Mouse (Mus musculus) CH12.LX (cell line): ENCODE measurements around the gene Cdh4. TPM values are rescaled to one million over a fixed set of nuclear protein-coding genes. Genes with fewer than 3 reads are reported as not detected.

Experiments
- DNase-seq: peaks from one replicate; pipeline ENCODE4 v3.0.0-alpha.2; 2013; ENCODE audit errors: extremely low read depth
- H3K27ac ChIP-seq: 2 replicates; pipeline ENCODE4 v1.5.1; 2012; ENCODE audit warnings: low read depth, mild to moderate bottlenecking, control low read depth, moderate library complexity; ENCODE audit not compliant: insufficient read depth
- H3K27me3 ChIP-seq: replicated peaks from 2 replicates; pipeline ENCODE3; 2012; ENCODE audit warnings: inconsistent platforms
- H3K36me3 ChIP-seq, 2 experiments: replicated peaks in 1 of 2; 2 replicates each; pipeline versions ENCODE3 to v1.6.1; 2012; ENCODE audit warnings: inconsistent platforms in 1 of 2, low read length in 1 of 2, mild to moderate bottlenecking in 1 of 2, mixed read lengths in 1 of 2, moderate library complexity in 1 of 2; ENCODE audit not compliant: control insufficient read depth in 1 of 2, insufficient read depth in 1 of 2
- H3K4me1 ChIP-seq, 2 experiments: 2 replicates each; pipeline ENCODE4 v1.6.1; 2012; ENCODE audit warnings: inconsistent platforms in 1 of 2, moderate library complexity in 1 of 2; ENCODE audit not compliant: insufficient read depth in 2 of 2, control insufficient read depth in 1 of 2
- H3K4me2 ChIP-seq: 2 replicates; pipeline ENCODE4 v1.6.1; 2012; ENCODE audit warnings: low read depth, mild to moderate bottlenecking, control low read depth; ENCODE audit not compliant: poor library complexity, insufficient read depth, severe bottlenecking
- H3K4me3 ChIP-seq, 3 experiments: fragments of 150-350 bp in 1 of 3; sonication (generic) in 1 of 3; replicated peaks in 1 of 3; 2 replicates each; pipeline versions ENCODE3 to v1.5.1; 2011 to 2012; ENCODE audit warnings: low read depth in 2 of 3, low read length in 2 of 3, mild to moderate bottlenecking in 2 of 3, moderate library complexity in 2 of 3, control low read depth in 1 of 3, improper control_type of control experiment in 1 of 3, inconsistent platforms in 1 of 3, mixed read lengths in 1 of 3; ENCODE audit not compliant: poor library complexity in 1 of 3
- H3K79me2 ChIP-seq: replicated peaks from 2 replicates; pipeline ENCODE4 v1.6.1; 2012; ENCODE audit warnings: mild to moderate bottlenecking, moderate library complexity; ENCODE audit not compliant: control insufficient read depth, poor library complexity, insufficient read depth, severe bottlenecking; ENCODE audit errors: extremely low read depth
- H3K9ac ChIP-seq: 2 replicates; pipeline ENCODE4 v1.6.1; 2012; ENCODE audit warnings: low read depth, mild to moderate bottlenecking, control low read depth, moderate library complexity; ENCODE audit not compliant: insufficient read depth
- H3K9me3 ChIP-seq: replicated peaks from 2 replicates; pipeline ENCODE3; 2012; ENCODE audit warnings: low read length, inconsistent platforms, mixed read lengths
- CHD1 ChIP-seq: IDR thresholded peaks from 2 replicates; pipeline ENCODE4 v1.6.1; 2012; ENCODE audit warnings: low read depth, low read length, improper control_type of control experiment, inconsistent platforms
- E2F4 ChIP-seq: IDR thresholded peaks from 2 replicates; pipeline ENCODE4 v1.6.1; 2011; ENCODE audit warnings: low read depth, low read length, improper control_type of control experiment; ENCODE audit not compliant: insufficient replicate concordance
- ELF1 ChIP-seq: IDR thresholded peaks from 2 replicates; pipeline ENCODE4 v1.6.1; 2014; ENCODE audit warnings: low read depth, mild to moderate bottlenecking, inconsistent platforms, low read length, improper control_type of control experiment
- EP300 ChIP-seq: IDR thresholded peaks from 2 replicates; pipeline ENCODE4 v1.6.1; 2011; ENCODE audit warnings: low read length, improper control_type of control experiment
- GABPA ChIP-seq: IDR thresholded peaks from 2 replicates; pipeline ENCODE4 v1.6.1; 2012; ENCODE audit warnings: low read depth, low read length, improper control_type of control experiment, inconsistent platforms; ENCODE audit not compliant: insufficient replicate concordance
- HCFC1 ChIP-seq: IDR thresholded peaks from 2 replicates; pipeline ENCODE4 v1.6.1; 2012; ENCODE audit warnings: low read depth, mild to moderate bottlenecking, inconsistent platforms, low read length, improper control_type of control experiment
- JUN ChIP-seq: IDR thresholded peaks from 2 replicates; pipeline ENCODE4 v1.6.1; 2011; ENCODE audit warnings: low read depth, mild to moderate bottlenecking, low read length, improper control_type of control experiment, moderate library complexity; ENCODE audit not compliant: insufficient read depth
- JUND ChIP-seq: conservative IDR thresholded peaks from 2 replicates; pipeline ENCODE4 v1.6.1; 2011; ENCODE audit warnings: low read depth, low read length, improper control_type of control experiment
- KAT2A ChIP-seq: IDR thresholded peaks from 2 replicates; pipeline ENCODE4 v1.6.1; 2012; ENCODE audit warnings: low read length, improper control_type of control experiment, inconsistent platforms; ENCODE audit not compliant: insufficient replicate concordance
- MAX ChIP-seq: IDR thresholded peaks from 2 replicates; pipeline ENCODE4 v1.6.1; 2011; ENCODE audit warnings: low read length, improper control_type of control experiment
- MAZ ChIP-seq: IDR thresholded peaks from 2 replicates; pipeline ENCODE4 v1.6.1; 2012; ENCODE audit warnings: low read depth, mild to moderate bottlenecking, inconsistent platforms, low read length, improper control_type of control experiment, moderate library complexity
- MXI1 ChIP-seq: IDR thresholded peaks from 2 replicates; pipeline ENCODE4 v1.6.1; 2011; ENCODE audit warnings: mild to moderate bottlenecking, low read depth, low read length, improper control_type of control experiment
- MYC ChIP-seq: IDR thresholded peaks from 2 replicates; pipeline ENCODE4 v1.6.1; 2011; ENCODE audit warnings: low read depth, mild to moderate bottlenecking, improper control_type of control experiment, low read length
- NELFE ChIP-seq: IDR thresholded peaks from 2 replicates; pipeline ENCODE4 v1.6.1; 2011; ENCODE audit warnings: low read depth, low read length, improper control_type of control experiment
- NRF1 ChIP-seq: IDR thresholded peaks from 2 replicates; pipeline ENCODE4 v1.6.1; 2014; ENCODE audit warnings: low read depth, mild to moderate bottlenecking, inconsistent platforms, low read length, improper control_type of control experiment, moderate library complexity
- PAX5 ChIP-seq: IDR thresholded peaks from 2 replicates; pipeline ENCODE4 v1.6.1; 2012; ENCODE audit warnings: low read length, inconsistent platforms, mixed read lengths
- POLR2AphosphoS2 ChIP-seq: IDR thresholded peaks from 2 replicates; pipeline ENCODE4 v1.6.1; 2011; ENCODE audit warnings: low read depth, low read length, improper control_type of control experiment
- SIN3A ChIP-seq: IDR thresholded peaks from 2 replicates; pipeline ENCODE4 v1.6.1; 2012; ENCODE audit warnings: low read length, improper control_type of control experiment, inconsistent platforms
- UBTF ChIP-seq: IDR thresholded peaks from 2 replicates; pipeline ENCODE4 v1.6.1; 2012; ENCODE audit warnings: low read depth, mild to moderate bottlenecking, inconsistent platforms, low read length, improper control_type of control experiment, moderate library complexity
- USF1 ChIP-seq: IDR thresholded peaks from 2 replicates; pipeline ENCODE4 v1.6.1; 2014; ENCODE audit warnings: low read depth, mild to moderate bottlenecking, inconsistent platforms, low read length, improper control_type of control experiment
- USF2 ChIP-seq: conservative IDR thresholded peaks from 2 replicates; pipeline ENCODE4 v1.6.1; 2011; ENCODE audit warnings: low read depth, low read length, improper control_type of control experiment
- ZC3H11A ChIP-seq: IDR thresholded peaks from 2 replicates; pipeline ENCODE4 v1.6.1; 2012; ENCODE audit warnings: low read depth, mild to moderate bottlenecking, inconsistent platforms, low read length, improper control_type of control experiment
- ZMIZ1 ChIP-seq: IDR thresholded peaks from 2 replicates; pipeline ENCODE4 v1.6.1; 2012; ENCODE audit warnings: low read depth, mild to moderate bottlenecking, inconsistent platforms, low read length, improper control_type of control experiment
- dilution Hi-C: fragments of 300-500 bp; cut with MboI; formaldehyde crosslinking; loops from 2 replicates; pipeline ENCODE4 v1.14.3; 2020; ENCODE audit warnings: low sequenced_read_pairs; ENCODE audit not compliant: extremely low pct_unique_long_range_greater_than_20kb, extremely low pct_ligation_motif_present
- in situ Hi-C: fragments of 300-500 bp; cut with MboI; formaldehyde crosslinking; loops from 3 replicates; pipeline ENCODE4 v1.14.3; 2019; ENCODE audit warnings: low sequenced_read_pairs, low pct_ligation_motif_present, low pct_unique_long_range_greater_than_20kb, mixed read lengths
- polyA plus RNA-seq: library from polyadenylated mRNA; unstranded; fragments of >175 nt; gene quantifications from 2 replicates; pipeline ENCODE4 v1.2.1, GENCODE M21; 2012; ENCODE audit warnings: low read depth; ENCODE audit not compliant: insufficient read length
- total RNA-seq, 2 experiments: library from RNA; depleted of rRNA; stranded (reverse); fragments of 300-350 nt in 1 of 2; fragments of >200 nt in 1 of 2; gene quantifications; 2 replicates each; pipeline ENCODE4 v1.2.3; 2012 to 2014

Cdh4 gene
- total and polyA plus RNA-seq, 3 experiments: not detected

GRCm38 (mm10) chr2:179792426-179793133 lies 350.3 kb downstream of the Cdh4 start:
- Histone ChIP-seq H3K79me2 (no peaks in the 10 kb centered on the region), H3K4me2 (no peak overlapping the region), H3K9me3 (no peaks in the 10 kb centered on the region), H3K9ac (no peak overlapping the region), H3K27me3 (no peaks in the 10 kb centered on the region), H3K4me1 (peaks cover 0 to 6% of the 10 kb centered on the region in 2 experiments; a peak in 1 of 4 replicates), H3K4me3 (no peak overlapping the region)
- no peak for DNase-seq
- in situ Hi-C loops: no loop called here
- TF ChIP-seq HCFC1 (no peak), ELF1 (no peak), ZMIZ1 (no peak), GABPA (no peak), SIN3A (no peak), MYC (no peak), EP300 (no peak), NELFE (no peak), E2F4 (no peak), PAX5 (no peak), JUND (no peak), CHD1 (no peak), NRF1 (no peak), USF1 (no peak), USF2 (no peak), ZC3H11A (no peak), MAX (no peak), KAT2A (no peak), POLR2AphosphoS2 (no peak)
- TF ChIP-seq, all 38 proteins: peak for 0
- H3K36me3 ChIP-seq: no peaks in the 10 kb centered on the region
- no peak overlapping the region for H3K27ac ChIP-seq
- dilution Hi-C loops: no loop called here

GRCm38 (mm10) chr2:179794354-179794753 lies 352.1 kb downstream of the Cdh4 start:
- Histone ChIP-seq H3K9me3 (no peaks in the 10 kb centered on the region), H3K4me3 (no peak overlapping the region), H3K4me2 (no peak overlapping the region), H3K36me3 (no peaks in the 10 kb centered on the region), H3K79me2 (no peaks in the 10 kb centered on the region), H3K27me3 (no peaks in the 10 kb centered on the region), H3K9ac (no peak overlapping the region), H3K4me1 (peaks cover 0 to 10% of the 10 kb centered on the region in 2 experiments; a peak in 1 of 4 replicates), H3K27ac (no peak overlapping the region)
- TF ChIP-seq JUN (no peak), POLR2AphosphoS2 (no peak), PAX5 (no peak), E2F4 (no peak), UBTF (no peak), USF2 (no peak), MAX (no peak), CHD1 (no peak), MAZ (no peak), MXI1 (no peak), GABPA (no peak)
- DNase-seq: no peak
- in situ Hi-C loops: no loop called here
- dilution Hi-C loops: no loop called here
